In the genomic region with DNA sequence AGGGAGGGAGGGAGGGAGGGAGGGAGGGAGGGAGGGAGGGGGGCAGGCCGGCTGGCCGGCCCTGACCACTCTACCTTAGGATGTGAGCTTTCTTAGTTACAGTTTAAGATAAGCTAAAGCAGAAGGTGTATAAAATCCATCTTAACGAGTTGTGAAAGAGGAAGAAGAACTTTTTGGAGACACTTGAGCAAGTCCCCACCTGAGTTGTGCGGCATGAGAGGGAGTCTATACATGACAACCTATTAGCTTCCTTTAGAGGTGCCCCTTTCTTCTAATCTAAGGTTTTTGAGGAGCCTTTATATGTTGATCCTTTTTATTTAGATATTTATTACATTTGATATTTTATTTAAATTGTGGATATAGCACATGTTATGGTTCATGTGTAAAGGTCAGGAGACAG, we compare ENCODE assay signal across 24 mouse cellular contexts. TPM values are rescaled to one million over a fixed set of nuclear protein-coding genes. Genes with fewer than 3 reads are reported as not detected.
DNase-seq lines count a peak whose midpoint lies in the region; ATAC-seq and TF ChIP-seq lines count a peak whose summit lies in the region.
"Had no signal": no experiment of that assay in that cellular context is flagged by ENCODE, and none has a peak within 500 bp of the region (broad histone marks: within the 10 kb centered on the region; RNA-seq: fewer than 3 reads in every experiment).

No protein-coding gene starts in this region.

- H3K27me3 ChIP-seq in splenic B cell, adult 2 months (ENCODE audit: control insufficient read depth, insufficient read depth, low read length, poor library complexity, severe bottlenecking) = no peaks in the 10 kb centered on the region
- no peaks in the 10 kb centered on the region for H3K27me3 ChIP-seq in hindbrain, postnatal 0 days (ENCODE audit: insufficient read depth, low read length)
- H3K27me3 ChIP-seq: CH12.LX, Patski had no signal

- 92% methylated on average over 4 of the region's 4 CpGs for WGBS in hindbrain, postnatal 0 days

- H3K9ac ChIP-seq in hindbrain, postnatal 0 days (replicated peaks; ENCODE audit: low read length) = no peak overlapping the region

- DNase-seq in A20 (ENCODE audit: low read depth, low spot score) = peak; percentile 68
- peak; percentile 19 to 31 for DNase-seq in B cell, adult 2 months
- peak; percentile 62 for DNase-seq in splenic B cell, adult 2 months (ENCODE audit: low read depth, low spot score)
- no peak for DNase-seq in hindbrain, postnatal 0 days (ENCODE audit: low spot score)
- DNase-seq in layer of hippocampus, postnatal 10 days (ENCODE audit: low spot score in 2 of 2) = no peak
- DNase-seq in layer of hippocampus, adult 18-20 months (ENCODE audit: low spot score in 2 of 2) = no peak
- DNase-seq: adrenal gland, adult 2 months; adrenal gland, adult 8-10 months; adrenal gland, postnatal 10 days; adrenal gland, postnatal 14 days; adrenal gland, postnatal 25 days; adrenal gland, postnatal 36 days; cerebellum, adult 11 months; cerebellum, adult 11-12 months; cerebellum, adult 18-20 months; cerebellum, adult 2 months; cerebellum, adult 8-10 months had no signal

- no peak overlapping the region for H3K4me3 ChIP-seq in hindbrain, postnatal 0 days (ENCODE audit: low read length)

- ATAC-seq in hindbrain, postnatal 0 days = no peak
- ATAC-seq: activated CD4-positive, CD25-positive, alpha-beta regulatory T cell, adult 4 months; CD4-positive, CD25-positive, alpha-beta regulatory T cell, adult 4 months; Patski had no signal

- no peaks in the 10 kb centered on the region for H3K36me3 ChIP-seq in splenic B cell, adult 2 months (ENCODE audit: control insufficient read depth, insufficient read depth, low read length, poor library complexity, severe bottlenecking)
- H3K36me3 ChIP-seq in hindbrain, postnatal 0 days (ENCODE audit: insufficient read depth, low read length) = no peaks in the 10 kb centered on the region

- H3K9me3 ChIP-seq in hindbrain, postnatal 0 days (ENCODE audit: low read length) = no peaks in the 10 kb centered on the region
- H3K9me3 ChIP-seq: G1E had no signal

- no peak overlapping the region for H3K4me2 ChIP-seq in hindbrain, postnatal 0 days (ENCODE audit: low read depth, low read length)

- no peaks in the 10 kb centered on the region for H3K4me1 ChIP-seq in hindbrain, postnatal 0 days (ENCODE audit: insufficient read depth, low read length)

- no peak for TF ChIP-seq CTCF in hindbrain, postnatal 0 days (IDR thresholded peaks at IDR 0.05; ENCODE audit: low read depth)

- H3K27ac ChIP-seq in hindbrain, postnatal 0 days = no peak overlapping the region

RNA-seq across cellular contexts. Expression of a gene that starts 32.7 kb away (rescaled TPM):
- 136 and 147 TPM in 2 replicates for total RNA-seq in hindbrain, postnatal 0 days (2014; rRNA removed)
- polyA plus RNA-seq in hindbrain, postnatal 0 days (2015; fragmentation: Nextera tagmentation; extraction: Ambion mirVana) = 30.1 and 31.1 TPM in 2 replicates
- 100 to 1,000 TPM in 1 of 2 experiments, 10 to 100 TPM in 1; 97.4 to 104 TPM for total RNA-seq in layer of hippocampus, postnatal 10 days (2021)
- 10 to 100 TPM; 76.9 to 77.9 TPM for total RNA-seq in layer of hippocampus, adult 18-20 months (2021)

RNA-seq across cellular contexts. Expression of a gene that starts 54.5 kb away (rescaled TPM):
- not detected in 2 replicates for total RNA-seq in hindbrain, postnatal 0 days (2014; rRNA removed)
- polyA plus RNA-seq in hindbrain, postnatal 0 days (2015; fragmentation: Nextera tagmentation; extraction: Ambion mirVana) = 38.5 and 39.3 TPM in 2 replicates
- not detected for total RNA-seq in layer of hippocampus, postnatal 10 days (2021)
- not detected for total RNA-seq in layer of hippocampus, adult 18-20 months (2021)
- total RNA-seq: adrenal gland, adult 18-20 months; adrenal gland, adult 2 months; adrenal gland, adult 8-10 months; adrenal gland, postnatal 10 days; adrenal gland, postnatal 14 days; adrenal gland, postnatal 25 days; adrenal gland, postnatal 36 days had no signal
- polyA plus RNA-seq: adrenal gland, adult 2 months; brain, embryonic 14.5 days; cerebellum, adult 2 months; G1E; Patski had no signal

Comparison
In these comparisons a context has a peak if more than half of its experiments do, and no peak if none do; other contexts are left out.
1. DNase-seq: peak in A20 (single experiment), B cell, adult 2 months (2 of 2) and splenic B cell, adult 2 months (single experiment); none in hindbrain, postnatal 0 days (single experiment), layer of hippocampus, postnatal 10 days (0 of 2) and layer of hippocampus, adult 18-20 months (0 of 2).